Mouse (Mus musculus) heart, adult 2 months (tissue): ENCODE measurements around the gene Mypop.

Source experiments
- CTCF ChIP-seq: fragments of 200-600 bp; IDR thresholded peaks from 2 replicates; pipeline ENCODE4 v1.8.1; 2022; ENCODE audit warnings: antibody characterized with exemption, mild to moderate bottlenecking, moderate library complexity
- EP300 ChIP-seq: fragments of 200-500 bp; IDR thresholded peaks from 2 replicates; pipeline ENCODE4 v1.6.1; 2011; ENCODE audit warnings: low read depth, low read length, control low read depth; ENCODE audit not compliant: insufficient read depth
- POLR2A ChIP-seq: fragments of 200-500 bp; IDR thresholded peaks from 2 replicates; pipeline ENCODE4 v1.6.1; 2011; ENCODE audit warnings: mild to moderate bottlenecking, low read depth, low read length, control low read depth; ENCODE audit not compliant: insufficient read depth

GRCm38 (mm10) chr7:19016042-19016441, 25.0 kb downstream of the Mypop start:
- TF ChIP-seq EP300, result no peak
- TF ChIP-seq POLR2A, result no peak
- TF ChIP-seq CTCF, result no peak
